Mouse (Mus musculus) cerebellum, adult 11 months (tissue): ENCODE results near the gene Zfp266.

Source experiments
- DNase-seq: peaks from one replicate; pipeline ENCODE4 v3.0.0; 2022

The Zfp266 gene

DNA sequence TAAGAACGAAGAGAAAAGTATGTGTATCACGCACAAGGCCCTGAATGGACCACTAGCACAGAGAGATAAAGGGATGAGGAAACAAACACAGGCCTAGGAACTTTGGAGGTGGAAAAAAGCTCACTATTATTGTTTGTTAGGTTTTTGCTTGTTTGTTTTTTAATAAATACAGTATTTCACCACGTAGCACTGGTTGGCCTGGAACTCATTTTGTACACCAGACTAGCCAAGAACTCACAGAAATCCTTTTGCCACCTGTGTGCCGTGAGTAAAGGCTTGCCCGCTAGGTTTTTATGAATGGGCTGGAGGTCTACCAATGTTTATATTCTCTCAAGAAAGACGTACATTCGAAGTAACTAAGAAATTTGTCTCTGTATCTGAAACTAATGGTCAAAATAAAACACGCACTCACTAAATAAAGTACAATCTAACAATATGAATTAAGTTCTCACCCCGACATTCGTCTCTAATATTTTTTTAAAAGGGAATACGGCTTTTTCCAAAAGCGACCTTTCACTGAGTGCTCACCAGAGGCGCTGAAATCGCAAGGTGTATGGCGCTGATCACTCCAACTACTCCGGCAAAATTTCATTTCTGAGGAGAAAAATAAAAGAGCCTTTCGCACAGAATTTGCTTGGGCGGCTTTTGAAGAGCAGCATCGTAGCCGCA is 29.2 kb downstream of the Zfp266 start:
- DNase-seq: no peak

DNA sequence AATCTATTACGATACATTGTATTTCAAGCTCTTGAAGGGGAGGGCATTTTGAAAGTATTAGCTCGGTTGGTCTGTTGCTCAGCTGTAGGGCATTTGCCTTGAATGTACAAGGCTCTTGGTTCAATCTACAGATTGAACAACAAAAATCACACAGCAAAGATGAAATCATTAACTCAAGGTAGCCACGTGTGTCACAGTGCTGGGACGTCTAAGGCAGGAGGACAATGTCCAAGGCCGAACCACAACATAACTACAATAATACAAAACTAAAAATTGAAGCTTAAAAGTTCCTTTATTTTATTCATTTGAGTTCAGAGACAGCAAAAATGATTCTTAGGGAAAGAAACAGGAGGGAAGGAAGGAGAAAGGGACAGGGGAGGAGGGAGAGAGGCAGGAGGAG is 31.7 kb downstream of the Zfp266 start:
- DNase-seq: no peak

DNA sequence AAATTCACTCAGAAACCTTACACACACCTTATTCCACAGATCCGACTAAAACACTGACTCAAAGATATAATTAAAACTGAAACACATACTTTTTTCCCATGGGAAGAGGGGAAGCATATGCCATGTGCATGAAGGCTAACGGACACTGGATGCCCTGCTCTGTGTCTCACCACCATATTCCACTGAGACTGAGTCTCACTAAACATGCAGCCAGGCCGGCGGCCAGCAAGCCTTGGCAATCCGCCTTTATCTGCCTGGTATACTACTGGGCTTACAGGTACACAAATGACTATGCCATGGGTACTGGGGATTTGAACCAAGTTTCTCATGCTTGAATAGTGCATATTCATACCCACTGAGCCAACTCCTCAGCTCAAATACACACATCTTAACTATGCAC is 41.8 kb downstream of the Zfp266 start:
- no peak for DNase-seq

DNA sequence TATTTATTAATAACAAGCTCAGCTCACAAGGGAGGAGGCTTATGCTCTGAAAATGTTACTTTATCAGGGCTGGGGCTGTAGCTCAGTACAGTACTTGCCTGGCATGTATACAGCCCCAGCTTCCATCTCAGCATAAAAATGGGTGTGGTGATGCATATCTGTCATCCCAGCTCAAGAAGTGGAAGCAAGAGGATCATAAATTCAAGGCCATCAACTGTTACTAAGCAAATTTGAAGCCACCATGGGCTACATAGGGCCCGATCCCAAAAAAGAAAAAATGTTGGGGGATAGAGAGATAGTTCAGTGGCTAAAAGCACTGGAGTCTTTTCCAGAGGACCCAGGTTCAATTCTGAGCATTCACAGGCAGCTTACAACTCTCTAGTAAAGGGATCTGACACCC is 44.6 kb downstream of the Zfp266 start:
- no peak for DNase-seq

DNA sequence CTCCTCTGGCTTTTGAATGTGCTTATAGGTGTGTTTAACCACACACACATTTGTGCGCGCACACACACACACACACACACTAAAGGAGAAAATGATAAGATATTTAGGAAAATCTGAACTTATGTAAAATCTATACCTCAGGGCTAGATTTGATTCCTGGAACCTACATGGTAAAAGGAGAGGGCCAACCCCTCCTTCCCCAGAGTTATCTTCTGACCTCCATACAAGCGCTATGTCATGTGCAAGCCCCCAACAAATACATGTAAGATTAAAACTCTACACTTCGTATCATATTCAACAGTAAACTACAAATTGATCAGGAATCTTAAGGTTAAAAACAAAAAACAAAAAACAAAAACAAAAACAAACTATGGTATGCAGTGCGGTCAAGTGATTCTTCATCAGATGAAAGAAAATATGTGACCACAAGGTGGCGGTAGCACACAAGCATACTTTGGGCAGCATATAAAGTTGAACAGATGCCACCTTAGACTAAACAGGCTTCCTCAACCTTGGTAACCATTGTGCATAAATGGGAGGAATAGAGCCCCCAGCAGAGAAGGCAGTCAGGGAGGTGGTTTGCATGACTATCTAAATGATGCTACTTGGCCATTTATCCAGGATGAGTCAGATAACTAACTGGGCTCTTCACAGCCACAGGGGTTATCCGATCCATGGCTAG is 54.3 kb downstream of the Zfp266 start:
- DNase-seq: peak; percentile 49

DNA sequence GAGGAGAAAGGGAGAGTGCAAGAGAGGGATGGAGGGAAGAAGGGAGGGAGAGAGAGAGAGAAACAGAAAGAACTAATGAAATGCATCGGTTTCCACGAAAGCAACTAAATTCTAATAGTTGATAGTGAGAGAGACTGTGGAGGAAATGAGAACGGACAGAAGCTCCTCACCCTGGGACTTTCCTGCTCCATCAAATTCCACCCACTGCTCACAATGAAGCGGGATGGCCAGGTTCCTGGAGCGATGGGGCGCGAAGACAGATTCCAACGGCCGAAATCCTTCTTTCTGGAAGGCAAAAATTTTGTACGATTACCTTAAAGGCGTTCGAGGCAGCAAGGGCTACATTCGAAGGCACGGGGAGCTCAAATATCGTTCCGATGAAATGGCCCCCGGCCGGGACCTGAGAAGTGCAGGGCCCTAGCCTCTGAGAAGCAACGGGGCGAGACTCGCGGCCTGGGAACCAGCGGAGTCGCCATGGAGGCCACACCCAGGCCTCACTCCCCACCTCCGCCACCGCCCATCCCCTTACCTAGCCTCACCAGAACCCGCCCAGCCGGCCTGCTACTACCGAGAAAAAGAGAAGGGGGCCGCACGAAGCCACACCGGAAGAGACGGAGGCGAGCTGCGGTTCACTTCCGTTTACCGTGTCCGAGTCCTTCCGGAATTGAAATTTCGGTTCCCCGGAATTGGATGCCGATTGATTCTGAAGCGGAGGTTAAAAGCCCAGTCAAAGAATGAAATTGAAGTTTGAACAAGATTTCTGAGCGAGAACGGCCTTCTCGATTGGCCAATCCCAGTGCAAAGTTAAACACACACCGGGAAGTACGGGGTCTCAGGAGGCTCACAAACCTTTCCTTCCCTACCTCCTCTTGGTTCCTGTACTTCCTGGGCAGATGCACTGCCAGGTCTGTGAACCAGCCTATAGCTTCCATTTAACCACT is 61.6 kb downstream of the Zfp266 start, which contains the start of gene Zfp26:
Gene Zfp26, minus strand, starts transcription at position 786 of the 941 bp plus-strand sequence.
- DNase-seq: peak; percentile 58

DNA sequence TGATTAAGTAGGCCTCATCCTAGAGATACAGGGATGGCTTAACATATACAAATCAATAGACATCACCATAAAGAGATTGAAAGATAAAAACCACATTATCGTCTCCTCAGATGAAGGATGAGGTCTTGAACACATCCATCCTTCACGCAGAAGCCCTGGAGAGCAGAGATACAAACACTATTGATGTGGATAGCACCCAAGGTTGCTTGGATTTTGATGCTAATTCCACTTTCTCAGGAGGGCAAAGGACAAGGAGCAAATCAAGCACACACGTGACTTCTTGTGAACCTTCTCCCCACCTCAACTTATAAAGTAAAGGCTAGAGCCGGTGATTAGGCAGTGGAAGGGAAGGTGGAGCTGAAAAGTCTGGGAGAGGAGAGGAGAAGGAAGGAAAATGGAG is 67.6 kb downstream of the Zfp266 start:
- DNase-seq: no peak

DNA sequence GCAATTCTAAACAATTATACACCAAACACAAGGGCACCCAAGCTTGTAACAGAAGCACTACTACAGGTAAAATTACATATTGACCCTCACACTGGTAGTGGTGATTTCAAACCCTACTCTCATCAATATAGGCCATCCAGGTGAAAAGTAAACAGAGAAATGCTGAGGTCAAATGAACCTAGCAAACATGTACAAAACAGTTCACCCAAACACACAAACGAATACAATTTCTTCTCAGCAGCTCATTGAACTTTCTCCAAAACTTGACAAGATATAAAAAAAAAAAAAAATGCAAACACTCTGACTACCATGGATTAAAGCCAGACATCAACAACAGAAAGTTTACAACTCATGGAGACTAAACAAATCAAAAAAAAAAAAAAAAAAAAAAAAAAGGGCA is 69.7 kb downstream of the Zfp266 start:
- DNase-seq: no peak
